Mouse (Mus musculus) thymus, adult 2 months (tissue): ENCODE measurements at regions not wholly inside any gene's neighbourhood (a gene's known extent, or its start where the extent isn't known, plus 50 kb on each side); places are given as distances from the start of the nearest gene placed in this dataset.

Experiments
- DNase-seq: peaks from one replicate; pipeline ENCODE4 v3.0.0; 2021
- H3K27ac ChIP-seq: fragments of 200-500 bp; 2 replicates; pipeline ENCODE4 v1.5.1; 2012; ENCODE audit warnings: low read length, control low read depth; ENCODE audit not compliant: control insufficient read depth, insufficient read depth
- H3K27me3 ChIP-seq: fragments of 200-500 bp; 2 replicates; pipeline ENCODE4 v1.6.1; 2012; ENCODE audit warnings: mild to moderate bottlenecking, low read length, moderate library complexity, mixed read lengths; ENCODE audit not compliant: control insufficient read depth, insufficient read depth
- H3K36me3 ChIP-seq: fragments of 200-500 bp; 2 replicates; pipeline ENCODE4 v1.6.1; 2012; ENCODE audit warnings: mild to moderate bottlenecking, low read length, moderate library complexity; ENCODE audit not compliant: control insufficient read depth, insufficient read depth
- H3K4me1 ChIP-seq: fragments of 200-500 bp; replicated peaks from 2 replicates; pipeline ENCODE4 v1.6.1; 2012; ENCODE audit warnings: low read length; ENCODE audit not compliant: control insufficient read depth, insufficient read depth
- H3K4me3 ChIP-seq: fragments of 200-500 bp; 2 replicates; pipeline ENCODE4 v1.5.1; 2012; ENCODE audit warnings: mild to moderate bottlenecking, low read length, control low read depth, moderate library complexity; ENCODE audit not compliant: control insufficient read depth, insufficient read depth
- CTCF ChIP-seq: fragments of 200-500 bp; IDR thresholded peaks from 2 replicates; pipeline ENCODE4 v1.5.1; 2012; ENCODE audit warnings: mild to moderate bottlenecking, control low read depth, low read length, moderate library complexity, borderline replicate concordance; ENCODE audit not compliant: control insufficient read depth, poor library complexity, insufficient read depth; ENCODE audit errors: extremely low read depth
- POLR2A ChIP-seq: fragments of 200-500 bp; IDR thresholded peaks from 2 replicates; pipeline ENCODE4 v1.6.1; 2012; ENCODE audit warnings: mild to moderate bottlenecking, low read length, control low read depth, moderate library complexity; ENCODE audit not compliant: control insufficient read depth, poor library complexity, insufficient read depth; ENCODE audit errors: extremely low read depth
- WGBS: fragments of 180-500 bp; shearing (Covaris S2); methylation state at CpG from one replicate; pipeline ENCODE4 v1.1.7; 2018; 5-methylcytosine and 5-hydroxymethylcytosine counted together

GRCm38 (mm10) chr2:46261618-46262017 is 1144.4 kb upstream of the Zeb2 start:
- TF ChIP-seq CTCF (no peak), POLR2A (no peak)
- Histone ChIP-seq H3K4me3 (no peak overlapping the region), H3K36me3 (no peaks in the 10 kb centered on the region), H3K27me3 (no peaks in the 10 kb centered on the region), H3K4me1 (no peaks in the 10 kb centered on the region), H3K27ac (no peak overlapping the region)
- no peak for DNase-seq
- 100% methylated on average over 1 of the region's 1 CpGs for WGBS

GRCm38 (mm10) chr2:46251562-46251961 is 1134.4 kb upstream of the Zeb2 start:
- Histone ChIP-seq H3K36me3 (no peaks in the 10 kb centered on the region), H3K4me3 (no peak overlapping the region), H3K27me3 (no peaks in the 10 kb centered on the region), H3K27ac (no peak overlapping the region), H3K4me1 (no peaks in the 10 kb centered on the region)
- no peak for DNase-seq
- TF ChIP-seq CTCF (no peak), POLR2A (no peak)
- 69% methylated on average over 7 of the region's 7 CpGs for WGBS

GRCm38 (mm10) chr2:46245717-46246116 is 1128.5 kb upstream of the Zeb2 start:
- WGBS = 23% methylated on average over 3 of the region's 3 CpGs
- Histone ChIP-seq H3K27me3 (no peaks in the 10 kb centered on the region), H3K4me3 (no peak overlapping the region), H3K4me1 (no peaks in the 10 kb centered on the region), H3K27ac (no peak overlapping the region), H3K36me3 (no peaks in the 10 kb centered on the region)
- TF ChIP-seq CTCF (no peak), POLR2A (no peak)
- no peak for DNase-seq

GRCm38 (mm10) chr2:46244697-46245096 is 1127.5 kb upstream of the Zeb2 start:
- TF ChIP-seq POLR2A (no peak), CTCF (no peak)
- 93% methylated on average over 3 of the region's 3 CpGs for WGBS

GRCm38 (mm10) chr2:46242806-46243205 is 1125.6 kb upstream of the Zeb2 start:
- Histone ChIP-seq H3K27me3 (no peaks in the 10 kb centered on the region), H3K4me1 (no peaks in the 10 kb centered on the region), H3K27ac (no peak overlapping the region), H3K4me3 (no peak overlapping the region), H3K36me3 (no peaks in the 10 kb centered on the region)
- TF ChIP-seq CTCF (no peak), POLR2A (no peak)
- DNase-seq = no peak

More at GRCm38 (mm10) chr2:46244697-46245096, 1127.5 kb upstream of the Zeb2 start:
- no peaks in the 10 kb centered on the region for H3K36me3 ChIP-seq
- H3K27ac ChIP-seq = no peak overlapping the region
- no peaks in the 10 kb centered on the region for H3K4me1 ChIP-seq
- no peak overlapping the region for H3K4me3 ChIP-seq
- DNase-seq = no peak
- H3K27me3 ChIP-seq = no peaks in the 10 kb centered on the region

GRCm38 (mm10) chr2:46239874-46240273 is 1122.7 kb upstream of the Zeb2 start:
- no peak for TF ChIP-seq POLR2A
- TF ChIP-seq CTCF = no peak
- 89% methylated on average over 4 of the region's 4 CpGs for WGBS

GRCm38 (mm10) chr2:46230791-46231450 is 1113.7 kb upstream of the Zeb2 start:
- no peak for DNase-seq
- no peaks in the 10 kb centered on the region for H3K4me1 ChIP-seq
- WGBS = 91% methylated on average over 2 of the region's 2 CpGs
- no peaks in the 10 kb centered on the region for H3K36me3 ChIP-seq
- no peak overlapping the region for H3K4me3 ChIP-seq
- no peaks in the 10 kb centered on the region for H3K27me3 ChIP-seq
- no peak overlapping the region for H3K27ac ChIP-seq
- TF ChIP-seq CTCF = no peak
- TF ChIP-seq POLR2A = no peak

More at GRCm38 (mm10) chr2:46239874-46240273, 1122.7 kb upstream of the Zeb2 start:
- Histone ChIP-seq H3K27me3 (no peaks in the 10 kb centered on the region), H3K4me3 (no peak overlapping the region), H3K4me1 (no peaks in the 10 kb centered on the region), H3K27ac (no peak overlapping the region), H3K36me3 (no peaks in the 10 kb centered on the region)
- DNase-seq = no peak
